Mouse (Mus musculus) cerebellum, adult 9-10 months (tissue): ENCODE results near the gene Nme2.
A peak's percentile ranks its signal among the peaks of the same experiment; 100 is the strongest.

Experiments
- DNase-seq: peaks from one replicate; pipeline ENCODE4 v3.0.0; 2022

The Nme2 gene

DNA sequence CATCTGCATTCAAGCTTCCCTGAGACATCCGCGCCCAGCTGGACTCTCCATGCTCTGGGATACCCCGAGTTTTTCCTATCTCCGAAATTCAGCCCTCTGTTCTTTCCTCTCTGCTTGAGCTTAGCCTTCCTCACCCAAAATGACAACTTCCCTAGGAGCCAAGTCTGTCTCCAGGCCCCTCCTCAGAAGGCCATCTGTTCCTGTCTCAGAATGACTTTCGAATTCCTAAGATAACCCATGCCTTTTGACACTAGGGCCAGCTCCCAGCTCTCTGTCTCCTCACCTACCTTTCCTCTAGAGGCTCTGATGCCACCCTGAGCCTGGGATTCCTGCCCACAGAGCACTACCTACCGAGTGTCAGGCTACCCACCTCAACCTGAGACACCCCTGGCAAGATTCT lies at the start of gene Nme2:
Nme2 (minus strand) TSS at position 101 of the 400 bp plus-strand sequence.
- DNase-seq, result no peak

DNA sequence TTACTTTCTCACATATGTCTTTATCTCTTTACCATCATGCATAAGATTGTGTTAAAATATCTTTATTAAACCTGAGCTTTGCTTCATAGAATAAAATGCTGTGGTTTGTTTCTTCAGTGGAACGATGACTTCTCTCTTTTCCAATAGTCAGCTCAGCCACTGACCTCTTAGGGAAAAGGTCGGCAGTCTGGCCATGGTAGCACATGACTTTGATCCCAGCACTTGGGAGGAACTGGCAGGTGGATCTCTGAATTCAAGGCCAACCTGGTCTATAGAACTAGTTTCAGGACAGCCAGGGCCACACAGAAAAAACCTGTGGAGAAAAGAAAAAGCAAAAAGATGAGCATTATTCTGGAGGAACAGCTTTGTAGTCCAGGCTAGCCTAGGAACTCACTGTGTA lies 47.3 kb upstream of the Nme2 start:
- no peak for DNase-seq

DNA sequence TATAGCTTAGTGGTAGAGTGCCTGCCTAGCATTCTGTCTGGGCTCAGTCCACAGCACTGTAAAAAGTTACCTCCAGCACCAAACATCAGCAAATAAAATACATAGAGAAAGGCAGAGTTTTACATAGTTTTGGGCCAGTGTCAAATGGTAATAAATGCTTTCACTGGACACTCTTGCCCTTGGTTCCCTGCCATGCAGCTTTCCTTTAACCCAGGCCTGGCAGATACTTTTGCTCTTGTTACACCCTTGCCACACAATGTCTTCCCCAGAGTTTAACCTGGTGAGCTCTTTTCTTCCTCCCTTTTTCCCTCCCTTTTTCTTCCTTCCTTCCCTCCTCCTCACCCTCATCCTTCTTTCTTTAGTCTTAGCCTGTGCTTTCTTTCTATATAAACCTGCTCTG lies 43.2 kb upstream of the Nme2 start:
- no peak for DNase-seq

DNA sequence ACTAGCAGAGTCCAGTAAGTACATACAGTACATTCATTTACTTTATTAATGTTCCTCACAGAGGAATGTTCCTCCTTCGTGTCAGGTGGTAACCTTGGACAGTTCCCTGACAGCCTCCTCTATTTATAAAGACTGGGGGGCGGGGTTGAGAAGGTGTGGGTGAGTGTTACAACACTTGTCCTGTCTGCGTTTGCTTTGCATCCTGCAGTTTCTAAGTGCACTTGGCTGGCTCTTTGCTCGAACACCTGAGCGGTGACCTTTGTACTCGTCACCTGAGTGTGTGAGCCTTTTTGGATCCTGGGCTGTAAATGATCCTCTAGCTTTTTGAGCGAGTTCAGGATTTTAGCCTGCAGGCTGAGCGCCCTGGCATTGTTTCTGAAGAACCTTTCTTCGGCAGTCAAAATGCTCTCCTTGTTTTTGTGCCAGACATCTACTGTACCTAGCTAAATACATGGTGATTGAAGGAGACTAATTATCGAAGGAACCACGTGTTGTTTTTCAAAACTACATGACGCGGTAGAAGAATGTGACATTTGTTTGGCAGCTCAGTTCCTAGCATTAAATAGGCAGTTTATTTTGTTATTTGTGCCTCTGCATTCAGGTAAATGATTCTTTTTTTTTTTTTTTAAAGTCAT lies 41.2 kb upstream of the Nme2 start:
- peak; percentile 61 for DNase-seq

DNA sequence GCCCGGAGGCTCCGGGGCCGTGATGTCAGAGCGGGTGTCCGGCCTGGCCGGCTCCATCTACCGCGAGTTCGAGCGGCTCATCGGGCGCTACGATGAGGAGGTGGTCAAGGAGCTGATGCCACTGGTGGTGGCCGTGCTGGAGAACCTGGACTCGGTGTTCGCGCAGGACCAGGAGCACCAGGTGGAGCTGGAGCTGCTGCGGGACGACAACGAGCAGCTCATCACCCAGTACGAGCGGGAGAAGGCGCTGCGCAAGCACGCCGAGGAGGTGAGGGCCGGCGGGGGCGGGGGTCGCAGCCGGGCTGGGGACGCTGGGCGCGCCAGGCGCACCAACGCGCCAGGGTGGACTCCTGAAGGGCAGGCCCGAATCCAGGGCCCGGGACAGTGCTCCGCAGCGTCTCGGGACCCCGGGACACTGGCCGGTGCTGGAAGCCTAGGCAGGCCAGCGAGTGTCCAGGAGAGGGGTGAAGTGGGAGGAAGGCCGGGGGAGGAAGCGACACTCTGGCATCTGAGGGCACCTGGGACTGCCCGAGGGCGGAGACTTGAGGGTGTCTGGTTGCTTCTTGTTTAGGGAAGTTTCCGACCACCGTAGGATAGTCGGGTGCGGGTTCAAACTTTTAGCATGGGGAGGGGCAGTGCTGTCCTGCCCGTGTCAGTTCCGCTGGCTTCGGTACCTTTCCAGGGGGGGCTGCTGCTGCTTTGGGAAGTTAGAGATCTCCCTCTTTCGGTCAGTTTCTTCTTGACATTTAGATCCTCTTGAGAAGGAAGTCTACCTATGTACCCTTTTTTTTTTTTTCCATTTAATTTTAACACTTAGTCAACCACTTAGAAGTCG lies 40.5 kb upstream of the Nme2 start:
- DNase-seq, result peak; percentile 77

DNA sequence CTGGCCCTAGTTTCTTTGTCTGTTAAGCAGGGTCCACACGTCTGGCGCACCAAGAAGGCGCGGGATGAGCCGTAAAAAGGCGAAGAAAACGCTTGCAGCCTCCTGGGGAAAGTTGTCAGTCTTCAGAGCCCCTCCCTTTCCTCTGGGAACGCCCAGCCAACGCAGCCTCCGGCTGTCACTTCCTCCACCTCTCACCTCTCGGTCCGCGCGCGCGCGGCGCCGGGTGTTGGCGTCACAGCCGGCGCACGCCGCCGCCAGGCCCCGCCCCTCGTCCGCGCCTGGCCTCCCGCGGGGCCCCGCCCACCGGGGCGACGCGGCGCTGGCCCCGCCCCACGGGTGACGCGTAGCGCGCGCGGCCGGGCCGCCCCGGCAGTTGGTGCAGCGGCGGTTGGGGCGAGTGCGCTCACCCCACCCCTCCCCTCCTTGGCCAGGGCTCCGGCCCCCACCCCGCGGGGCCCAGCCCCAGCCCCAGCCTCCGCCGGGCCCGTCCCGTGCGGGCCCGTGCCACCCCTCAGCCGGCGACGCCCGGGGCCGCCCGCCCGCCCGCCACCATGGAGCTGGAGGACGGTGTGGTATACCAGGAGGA lies 39.8 kb upstream of the Nme2 start, which contains the start of gene Spag9:
Spag9 (plus strand) TSS at position 372 of the 586 bp plus-strand sequence.
- peak; percentile 92 for DNase-seq

DNA sequence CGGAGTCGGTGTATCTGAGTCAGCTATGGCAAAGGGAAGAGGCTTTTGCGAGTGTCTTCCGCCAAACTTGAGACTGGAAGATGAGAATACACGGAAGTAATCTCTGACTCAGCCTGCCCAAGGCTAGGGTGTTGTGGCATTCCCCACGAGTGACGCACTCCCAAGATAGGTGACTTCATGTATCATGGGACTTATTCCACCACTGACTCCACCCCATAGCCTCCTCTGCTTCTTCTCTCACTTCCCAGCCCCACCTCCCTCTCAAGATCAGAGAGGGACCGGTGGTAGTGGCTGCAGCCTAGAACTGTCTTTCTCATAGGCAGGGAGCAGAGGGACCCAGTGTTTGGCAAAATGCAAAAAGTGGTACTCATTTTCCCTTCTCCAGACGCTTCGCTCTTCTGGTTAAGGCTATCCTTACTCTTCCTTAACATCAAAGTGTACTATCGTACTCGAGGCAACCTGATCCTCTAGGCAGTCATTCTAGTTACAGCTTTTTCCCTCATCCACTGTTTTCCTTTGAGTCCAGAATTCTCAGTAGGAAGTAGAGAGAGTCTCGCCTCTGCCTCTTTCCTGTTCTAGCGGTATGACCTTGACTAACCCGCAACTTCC lies 39.2 kb upstream of the Nme2 start:
- DNase-seq, result peak; percentile 89

DNA sequence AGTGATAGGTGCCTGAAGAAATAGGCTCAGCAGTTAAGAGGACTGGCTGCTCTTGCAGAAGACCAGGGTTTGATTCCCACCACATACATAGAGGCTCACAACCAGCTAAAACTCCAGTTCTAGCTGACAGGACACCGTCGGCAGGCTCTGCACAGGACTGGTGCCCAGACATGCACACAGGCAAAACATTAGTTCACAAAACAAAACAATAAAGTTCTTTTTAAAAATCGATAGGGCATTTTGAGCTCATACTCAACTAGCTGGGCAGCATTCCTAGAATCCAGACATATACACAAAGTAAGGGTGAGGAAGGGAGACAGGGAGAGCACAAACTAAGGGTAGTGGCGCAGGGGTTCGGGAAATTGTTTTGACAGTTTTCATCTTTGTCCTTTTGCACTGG lies 38.5 kb upstream of the Nme2 start:
- DNase-seq, result peak; percentile 37

DNA sequence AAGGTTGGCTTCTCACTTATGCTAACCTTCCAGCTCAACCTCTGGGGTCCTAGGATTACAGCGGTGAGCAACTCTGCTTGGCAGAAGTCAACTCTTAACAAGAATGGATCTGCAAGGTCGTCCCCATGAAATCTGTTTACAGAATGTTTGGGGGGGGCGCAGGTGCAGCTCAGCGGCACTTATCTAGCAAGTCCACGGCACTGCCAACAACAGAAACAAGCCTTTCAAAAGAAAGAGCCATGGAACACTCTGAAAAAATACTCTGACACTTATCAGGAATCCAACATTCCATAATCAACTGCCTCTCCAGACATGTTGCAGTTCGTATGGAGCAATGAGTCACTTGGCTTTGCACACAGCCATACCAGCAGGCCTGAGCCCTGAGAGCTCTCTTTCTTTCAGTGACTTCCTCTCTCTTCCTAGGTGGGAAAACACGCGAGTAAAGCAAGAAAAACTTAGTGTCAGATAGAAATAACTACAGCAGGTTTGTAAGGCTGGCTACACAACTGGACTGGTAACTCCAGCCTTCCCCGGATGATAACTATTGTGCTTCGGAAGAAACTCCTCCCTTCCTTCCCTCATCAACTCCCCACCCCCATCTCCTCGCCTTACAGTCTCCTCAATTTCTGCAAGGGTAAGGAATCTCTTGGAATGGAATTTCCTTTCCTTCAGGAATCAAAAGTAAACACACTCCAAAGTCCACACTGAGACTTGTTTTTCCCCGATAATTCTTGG lies 32.4 kb upstream of the Nme2 start:
- DNase-seq, result no peak

DNA sequence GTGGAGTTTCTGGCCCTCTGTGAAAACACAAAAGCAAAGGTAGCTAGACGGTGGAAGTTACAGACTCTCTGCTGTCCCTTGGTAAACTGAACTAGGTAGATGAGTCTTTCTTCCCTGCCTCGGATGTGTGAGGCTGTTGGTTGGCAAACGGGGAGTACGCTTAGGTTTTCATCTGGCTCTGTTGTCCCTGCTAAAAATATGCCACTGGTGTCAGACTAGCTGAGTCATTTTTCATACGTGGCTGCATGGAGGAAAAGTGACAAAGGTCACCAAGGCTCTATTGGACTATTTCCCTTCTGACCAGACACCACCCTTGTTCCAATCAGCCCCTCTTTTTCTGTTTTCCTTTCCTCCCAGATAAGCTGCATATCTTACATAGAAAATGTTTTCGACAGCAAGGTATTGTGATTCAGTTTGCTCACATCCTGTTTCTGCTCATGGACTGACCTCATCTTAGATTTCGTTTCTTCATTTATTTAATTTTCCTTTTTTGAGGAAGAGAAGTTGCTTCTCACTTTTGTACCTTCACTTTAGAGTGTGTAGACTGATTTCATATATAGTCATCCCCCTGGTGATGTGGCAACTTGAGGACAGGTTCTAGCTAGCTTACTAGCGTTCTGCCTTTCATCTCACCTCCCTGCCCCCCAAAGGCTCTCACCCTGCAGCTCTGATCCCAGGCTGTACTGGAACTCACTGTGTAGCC lies 31.7 kb upstream of the Nme2 start:
- DNase-seq, result no peak

DNA sequence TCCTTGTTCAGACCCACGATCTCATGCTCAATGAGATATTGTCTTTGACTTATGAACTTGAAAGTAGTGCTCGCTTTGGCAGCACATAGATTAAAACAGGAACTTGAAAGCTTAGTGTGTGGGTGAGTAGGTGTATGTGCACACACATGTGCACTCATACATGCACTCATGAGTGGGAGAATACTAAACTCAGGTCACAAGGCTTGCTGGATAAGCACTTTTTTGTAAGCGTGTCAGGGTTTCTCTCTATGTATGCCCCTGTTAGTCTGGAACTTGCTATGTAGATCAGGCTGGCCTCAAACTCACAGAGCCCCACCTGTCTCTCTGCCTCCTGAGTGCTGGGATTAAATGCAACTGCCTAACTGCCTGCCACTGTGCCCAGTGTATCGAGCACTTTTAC lies 31.0 kb upstream of the Nme2 start:
- DNase-seq, result no peak

DNA sequence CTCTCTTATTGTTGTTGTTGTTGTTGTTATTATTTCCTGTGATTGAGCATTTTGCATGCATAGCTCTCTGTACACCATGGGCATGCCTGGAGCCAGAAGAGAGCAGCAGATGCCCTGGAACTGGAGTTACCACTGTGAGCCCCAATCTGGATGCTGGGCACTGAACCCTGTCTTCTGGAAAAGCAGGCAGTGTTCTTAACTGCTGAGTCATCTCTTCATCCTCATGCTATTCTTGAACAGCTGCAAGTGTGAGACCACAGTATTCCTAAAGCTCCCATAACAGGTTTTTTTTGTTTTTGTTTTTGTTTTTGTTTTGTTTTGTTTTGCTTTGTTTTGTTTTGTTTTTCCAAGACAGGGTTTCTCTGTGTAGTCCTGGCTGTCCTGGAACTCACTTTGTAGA lies 30.2 kb upstream of the Nme2 start:
- no peak for DNase-seq

DNA sequence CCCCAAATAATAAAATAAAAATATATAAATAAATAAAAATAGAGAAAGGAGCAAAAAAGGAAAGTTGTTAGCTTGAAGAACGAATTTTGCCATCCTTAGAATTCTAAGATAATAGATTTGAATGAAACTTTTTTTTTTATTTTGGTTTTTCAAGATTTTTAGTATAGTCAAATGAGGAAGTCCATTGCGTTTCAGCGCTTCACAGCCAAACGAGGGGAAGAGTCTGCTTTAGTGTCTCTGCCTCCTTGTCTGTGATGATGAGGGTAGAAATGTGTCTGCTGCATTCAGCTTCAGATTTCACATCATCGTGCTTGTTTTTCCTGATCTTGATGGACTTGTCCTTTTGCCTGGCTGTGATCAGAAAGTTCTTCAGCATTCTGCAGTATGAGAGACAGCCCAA lies 29.2 kb upstream of the Nme2 start:
- DNase-seq, result no peak

DNA sequence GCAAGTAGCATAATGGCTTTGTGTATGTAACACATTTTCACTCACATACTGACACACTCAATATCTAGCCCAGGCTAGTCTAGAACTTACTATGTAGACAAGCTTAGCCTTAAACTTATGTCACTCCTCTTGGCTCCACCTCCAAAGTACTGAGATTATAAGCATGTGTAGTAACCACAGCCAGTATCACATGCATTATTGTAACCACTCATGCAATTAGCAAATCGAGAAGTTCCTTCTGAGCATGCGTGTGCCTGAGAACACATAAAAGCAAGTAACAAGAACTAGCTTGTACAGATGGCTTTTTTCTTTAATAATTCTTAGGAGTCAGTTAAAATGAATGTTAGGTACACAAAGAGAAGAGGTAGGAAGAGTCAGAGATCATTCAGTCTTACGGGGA lies 28.6 kb upstream of the Nme2 start:
- DNase-seq, result no peak

DNA sequence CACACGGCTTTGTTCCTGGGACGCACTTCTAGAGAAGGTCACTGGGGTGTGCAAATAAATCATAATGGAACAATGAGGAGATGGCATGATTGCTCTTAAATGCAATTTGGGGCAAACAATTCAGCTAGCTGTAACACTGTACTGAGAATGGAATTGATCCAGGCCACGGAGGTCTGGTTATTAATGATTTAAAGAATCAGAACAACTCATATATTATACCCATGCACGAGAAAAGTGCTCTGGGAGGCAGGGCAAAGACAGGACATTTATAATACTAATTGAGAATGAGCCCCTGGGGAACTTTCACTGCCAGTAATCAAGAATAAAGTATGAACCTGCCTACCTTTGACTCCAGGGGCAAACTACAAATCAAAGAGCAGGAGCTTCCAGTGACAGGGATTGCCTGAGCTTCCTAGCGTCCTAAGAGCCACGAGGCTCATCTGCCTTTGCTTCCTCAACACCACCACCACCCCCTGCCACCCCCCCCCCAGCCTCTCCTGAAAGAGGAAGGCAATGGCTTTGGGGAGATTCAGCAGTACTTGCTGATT lies 23.5 kb upstream of the Nme2 start:
- DNase-seq, result no peak

DNA sequence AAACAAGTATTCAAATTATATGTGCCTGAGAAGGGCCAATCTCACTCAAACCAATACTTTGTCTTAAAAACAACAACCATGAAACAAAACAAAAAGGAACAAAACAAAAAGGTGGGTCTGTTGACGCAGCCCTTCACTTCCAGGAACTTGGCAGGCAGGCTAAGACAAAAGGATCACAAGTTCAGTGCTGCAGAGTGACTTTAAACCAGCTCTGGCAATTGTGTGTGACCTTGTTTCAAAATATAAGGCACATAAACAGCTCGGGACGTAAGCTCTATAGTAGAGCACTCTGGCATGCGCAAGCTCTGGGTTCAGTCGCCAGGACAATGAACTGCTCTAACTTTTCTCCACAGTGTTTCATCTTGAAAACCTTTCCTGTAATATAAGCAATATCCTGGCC lies 16.9 kb upstream of the Nme2 start:
- DNase-seq, result no peak

DNA sequence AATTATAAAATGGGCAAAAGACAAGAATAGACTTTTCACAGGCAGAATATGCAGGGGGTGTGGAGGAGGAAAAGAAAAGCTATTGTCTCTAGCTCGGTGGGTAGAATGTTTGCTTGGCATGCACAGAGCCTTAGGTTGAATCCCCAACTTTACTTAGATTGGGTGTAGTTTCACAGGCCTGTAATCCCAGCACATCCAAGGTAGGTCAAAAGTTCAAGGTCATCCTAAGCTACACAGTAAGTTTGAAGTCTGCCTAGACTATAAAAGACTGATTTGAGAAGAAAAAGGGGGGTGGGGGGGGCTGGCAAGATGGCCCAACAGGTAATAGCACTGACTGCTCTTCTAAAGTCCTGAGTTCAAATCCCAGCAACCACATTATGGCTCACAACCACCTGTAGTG lies 13.7 kb upstream of the Nme2 start:
- no peak for DNase-seq

DNA sequence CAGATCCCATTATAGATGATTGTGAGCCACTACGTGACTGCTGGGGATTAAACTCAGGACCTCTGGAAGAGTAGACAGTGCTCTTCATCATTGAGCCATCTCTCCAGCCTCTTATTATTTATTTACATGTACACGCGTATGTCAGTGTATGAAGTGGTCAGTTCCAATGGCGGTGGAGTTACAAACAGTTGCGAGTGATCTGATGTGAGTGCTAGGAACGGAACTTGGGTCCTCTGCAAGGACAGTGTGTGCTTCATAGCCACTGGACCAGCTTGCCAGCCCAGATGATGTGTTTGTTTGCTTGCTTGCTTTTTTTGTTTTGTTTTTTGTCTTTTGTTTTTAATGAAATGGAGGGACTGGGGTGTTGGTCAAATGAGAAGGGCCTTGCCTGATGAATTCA lies 13.1 kb upstream of the Nme2 start:
- peak; percentile 50 for DNase-seq

DNA sequence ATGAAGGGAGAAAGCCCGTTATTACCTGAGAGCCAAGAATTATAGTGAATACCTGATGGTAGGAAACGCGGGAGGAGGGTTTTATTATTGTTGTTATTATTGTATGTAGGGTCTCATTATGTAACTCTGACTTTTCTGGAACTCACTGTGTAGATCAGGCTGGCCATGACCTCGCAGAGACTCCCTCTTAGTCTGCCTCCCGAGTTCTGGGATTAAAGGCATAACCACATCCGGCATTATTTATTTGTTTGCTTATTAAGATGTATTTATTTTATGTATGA lies 12.7 kb upstream of the Nme2 start:
- DNase-seq, result no peak

DNA sequence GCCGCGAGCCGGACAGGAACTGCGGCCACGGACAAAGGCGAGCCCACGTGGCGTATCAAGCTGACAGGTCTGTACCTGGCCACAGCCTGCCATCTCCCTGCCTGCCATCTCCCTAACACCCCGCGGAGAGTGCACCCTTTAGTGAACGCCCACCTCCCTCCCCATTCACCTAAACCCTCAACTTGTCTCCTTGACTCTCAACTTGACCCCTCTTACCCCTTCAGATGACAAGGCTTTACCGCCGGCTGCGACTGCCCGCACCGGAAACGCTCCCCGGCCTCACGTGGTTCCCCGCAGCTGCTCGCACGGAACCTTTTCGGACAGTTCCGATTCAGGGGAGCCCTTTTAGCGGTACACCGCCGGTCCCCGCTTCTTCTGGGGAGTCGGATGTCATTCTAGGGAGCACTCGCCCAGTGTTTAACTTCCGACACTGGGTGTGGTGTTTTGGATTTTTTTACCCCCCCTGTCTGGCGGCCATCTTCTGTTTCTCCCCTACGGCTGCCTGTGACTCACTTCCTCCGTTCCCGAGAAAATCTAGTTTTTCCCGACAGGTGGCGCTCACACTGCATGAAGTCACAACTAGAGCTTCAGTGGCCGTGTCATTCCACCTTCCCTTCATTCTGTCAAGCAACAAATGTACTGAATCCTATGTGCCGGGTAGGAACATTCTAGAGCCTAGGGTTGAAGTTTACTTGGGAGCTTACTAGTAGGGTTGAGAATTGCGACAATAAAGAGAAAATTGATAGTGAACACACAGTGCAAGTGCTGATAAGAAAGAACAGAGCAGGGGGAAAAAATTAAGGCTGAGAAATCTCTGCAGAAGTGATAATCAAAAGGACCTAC lies 12.2 kb upstream of the Nme2 start, which contains the start of the genes Gm20390 and Nme1:
Gm20390 (minus strand) TSS at position 289 of the 843 bp plus-strand sequence.
Nme1 (minus strand) TSS at position 517 of the 843 bp plus-strand sequence.
- DNase-seq, result peak; percentile 99

DNA sequence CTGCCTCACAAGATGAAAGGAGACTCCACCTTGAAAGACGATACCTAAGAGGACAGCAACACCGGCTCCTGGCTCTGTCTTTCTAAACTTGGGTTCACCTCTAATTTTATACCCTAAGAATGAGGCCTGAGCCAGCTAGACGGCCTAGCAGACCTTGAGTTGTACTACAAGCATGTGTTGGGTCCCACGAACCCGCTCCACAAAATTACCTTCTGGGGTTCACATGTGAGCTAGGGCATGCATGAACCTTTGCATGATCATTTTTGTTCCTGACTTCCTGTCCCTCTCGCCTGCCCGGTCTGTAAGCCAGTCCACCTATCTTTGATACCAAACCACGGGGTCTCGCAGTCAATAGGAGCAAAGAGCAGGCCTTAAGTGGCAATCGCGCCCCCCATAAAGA lies 11.3 kb upstream of the Nme2 start:
- peak; percentile 44 for DNase-seq
